Mouse (Mus musculus) kidney, postnatal 10 days (tissue): ENCODE data around the gene Ushbp1.
"Not testable (repeated sequence)": the region's sequence is repeated elsewhere in the genome, so short reads cannot be mapped to it uniquely, and the experiment has no call there.

Experiments
- DNase-seq: peaks from one replicate; pipeline ENCODE4 v3.0.0; 2021; ENCODE audit warnings: mixed read lengths

Gene Ushbp1

GRCm38 (mm10) chr8:71395629-71396028 is at the start of gene Ushbp1:
TSS of gene Ushbp1 (minus strand) at chr8:71395802.
- peak; percentile 67 for DNase-seq

DNA sequence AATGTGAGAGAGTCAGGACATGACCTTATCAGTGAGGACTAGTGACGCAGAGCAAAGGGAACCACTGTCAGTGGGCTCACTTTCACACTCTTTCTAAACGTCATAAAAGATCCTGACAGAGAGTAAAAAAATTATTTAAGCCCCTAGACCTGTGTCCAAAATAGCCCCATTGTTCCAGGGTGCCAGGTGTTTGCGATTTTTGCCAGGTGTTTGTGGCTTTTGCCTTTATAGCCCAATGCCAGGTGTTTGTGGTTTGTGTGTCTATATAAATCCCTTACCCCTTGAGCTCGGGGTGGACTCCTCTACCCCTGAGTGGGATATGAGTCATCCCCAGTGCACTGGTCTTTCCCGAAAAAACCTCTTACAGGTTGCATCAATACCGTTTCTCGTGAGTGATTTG is 49.5 kb upstream of the Ushbp1 start:
- no peak for DNase-seq

DNA sequence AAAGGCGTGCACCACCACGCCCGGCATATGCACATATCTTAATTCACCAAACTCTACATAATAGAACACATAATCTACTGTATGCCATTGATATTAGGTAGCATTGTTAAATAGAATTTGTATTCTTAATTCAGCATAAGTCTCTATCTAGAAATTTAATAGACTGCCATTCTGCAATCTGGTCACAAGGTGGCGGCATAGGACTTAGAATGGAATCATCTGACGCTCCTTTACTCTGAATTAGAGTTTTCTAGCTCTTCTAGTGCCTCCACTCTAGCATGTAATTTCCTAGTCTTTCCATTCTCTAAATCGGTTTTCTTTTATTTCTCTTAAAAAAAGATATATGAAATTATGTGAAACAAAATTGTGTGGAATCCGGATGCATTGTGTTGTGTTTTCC is 45.8 kb upstream of the Ushbp1 start:
- DNase-seq: peak; percentile 57

GRCm38 (mm10) chr8:71437041-71437440 is 41.4 kb upstream of the Ushbp1 start:
- no peak for DNase-seq

- not testable (repeated sequence) for DNase-seq
Observed at GRCm38 (mm10) chr8:71432935-71433334, 37.3 kb upstream of the Ushbp1 start.

GRCm38 (mm10) chr8:71422121-71422520 is 26.5 kb upstream of the Ushbp1 start:
- DNase-seq: no peak

GRCm38 (mm10) chr8:71411535-71412273 is 16.1 kb upstream of the Ushbp1 start:
- no peak for DNase-seq

DNA sequence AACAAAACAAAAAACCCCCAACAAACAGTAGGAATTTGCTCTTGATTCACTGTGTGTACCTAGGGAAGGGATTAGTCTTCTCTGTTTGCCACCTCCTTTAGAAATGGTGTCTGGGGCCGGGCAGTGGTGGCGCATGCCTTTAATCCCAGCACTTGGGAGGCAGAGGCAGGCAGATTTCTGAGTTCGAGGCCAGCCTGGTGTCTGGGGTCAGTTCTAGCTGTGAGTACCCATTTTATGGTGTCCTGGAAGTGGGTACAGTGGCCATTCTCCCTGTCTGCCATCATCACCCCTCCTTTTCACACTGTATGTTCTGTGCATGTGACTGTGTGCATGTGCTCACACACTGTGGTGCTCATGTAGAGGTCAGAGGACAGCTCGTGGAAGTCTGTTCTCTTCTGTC is 12.6 kb upstream of the Ushbp1 start:
- no peak for DNase-seq

- DNase-seq: no peak
Observed at GRCm38 (mm10) chr8:71407441-71407840, 11.8 kb upstream of the Ushbp1 start.

GRCm38 (mm10) chr8:71406099-71407015 is 10.8 kb upstream of the Ushbp1 start:
- DNase-seq: peak; percentile 89

- DNase-seq: peak; percentile 98
Observed at GRCm38 (mm10) chr8:71405401-71406098, 9.9 kb upstream of the Ushbp1 start, which contains the start of gene Ankle1. TSS of gene Ankle1 (plus strand) at chr8:71406010.

- no peak for DNase-seq
Observed at GRCm38 (mm10) chr8:71404951-71405351, 9.3 kb upstream of the Ushbp1 start.

- DNase-seq: no peak
Observed at GRCm38 (mm10) chr8:71404011-71404410, 8.4 kb upstream of the Ushbp1 start.

GRCm38 (mm10) chr8:71403107-71403885 is 7.7 kb upstream of the Ushbp1 start:
- no peak for DNase-seq

DNA sequence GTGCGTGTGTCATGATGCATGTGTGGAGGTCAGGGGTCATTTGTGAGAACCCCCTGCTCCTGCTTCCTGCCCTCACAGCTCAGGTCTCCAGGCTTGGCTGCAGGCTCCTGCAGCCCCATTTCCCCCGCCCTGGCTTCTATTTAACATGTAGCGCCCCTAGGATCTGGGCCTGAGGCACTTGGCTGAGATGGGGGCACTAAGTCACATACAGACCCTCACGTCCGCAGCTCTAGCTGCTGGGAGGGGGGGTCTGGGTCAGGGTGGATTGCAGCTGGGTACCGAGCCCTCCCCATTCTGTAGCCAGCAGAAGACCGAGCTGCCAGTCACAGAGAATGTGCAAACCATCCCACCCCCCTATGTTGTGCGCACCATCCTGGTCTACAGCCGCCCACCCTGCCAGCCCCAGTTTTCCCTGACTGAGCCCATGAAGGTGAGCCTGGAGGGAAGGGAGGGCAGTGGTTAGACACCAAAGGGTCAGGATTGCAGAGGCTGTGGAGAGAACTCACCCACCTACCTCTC is 6.9 kb upstream of the Ushbp1 start:
- no peak for DNase-seq

GRCm38 (mm10) chr8:71401454-71401853 is 5.9 kb upstream of the Ushbp1 start:
- DNase-seq: no peak

GRCm38 (mm10) chr8:71400826-71401225 is 5.2 kb upstream of the Ushbp1 start:
- DNase-seq: no peak

- no peak for DNase-seq
Observed at GRCm38 (mm10) chr8:71397701-71398100, 2.1 kb upstream of the Ushbp1 start.

- DNase-seq: peak; percentile 95
Observed at GRCm38 (mm10) chr8:71396639-71397305, 1.2 kb upstream of the Ushbp1 start, which contains the start of gene Babam1. TSS of gene Babam1 (plus strand) at chr8:71396861.

DNA sequence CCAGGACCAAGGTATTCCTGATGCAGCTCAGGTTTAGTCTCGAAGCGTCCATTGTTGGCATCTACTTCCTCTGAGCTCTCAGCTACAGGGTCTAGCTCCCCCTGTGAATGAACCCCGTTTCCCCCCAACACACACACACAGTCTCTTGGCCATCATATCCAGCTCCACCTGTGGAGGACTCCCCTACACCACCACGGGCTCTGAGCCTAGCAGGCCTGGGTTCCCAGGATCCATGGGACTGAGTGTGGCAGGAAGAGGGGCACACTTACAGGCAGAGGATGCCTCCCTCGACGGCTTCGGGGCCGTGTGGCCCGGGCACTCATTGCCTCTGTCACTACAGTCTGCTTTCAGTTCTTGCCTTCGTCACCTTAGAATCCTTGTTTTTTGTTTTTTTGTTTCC is 531 bp downstream of the Ushbp1 start:
- peak; percentile 16 for DNase-seq

DNA sequence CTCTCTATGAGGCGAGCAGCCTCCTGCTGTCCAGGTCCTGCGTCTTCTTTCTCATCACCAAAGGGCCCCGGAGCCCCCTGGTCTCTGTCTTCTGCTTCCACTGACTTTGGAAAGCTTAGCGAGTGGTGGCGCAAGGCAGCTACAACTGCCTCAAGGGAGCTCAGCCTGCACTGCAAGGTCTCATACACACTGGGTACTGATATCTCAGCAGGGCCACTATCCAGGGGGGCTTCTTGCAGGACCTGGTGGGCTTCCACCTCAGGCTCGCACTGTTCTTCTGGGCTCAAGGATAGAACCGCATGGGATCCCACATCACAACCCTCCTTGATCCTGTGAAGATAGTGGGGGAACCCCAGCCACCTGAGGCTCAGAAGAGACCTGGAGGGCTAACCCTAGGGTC is 1.1 kb downstream of the Ushbp1 start:
- peak; percentile 11 for DNase-seq
